Mouse (Mus musculus): ENCODE measurements at regions not wholly inside any gene's neighbourhood (a gene's known extent, or its start where the extent isn't known, plus 50 kb on each side); places are given as distances from the start of the nearest gene placed in this dataset.

DNA sequence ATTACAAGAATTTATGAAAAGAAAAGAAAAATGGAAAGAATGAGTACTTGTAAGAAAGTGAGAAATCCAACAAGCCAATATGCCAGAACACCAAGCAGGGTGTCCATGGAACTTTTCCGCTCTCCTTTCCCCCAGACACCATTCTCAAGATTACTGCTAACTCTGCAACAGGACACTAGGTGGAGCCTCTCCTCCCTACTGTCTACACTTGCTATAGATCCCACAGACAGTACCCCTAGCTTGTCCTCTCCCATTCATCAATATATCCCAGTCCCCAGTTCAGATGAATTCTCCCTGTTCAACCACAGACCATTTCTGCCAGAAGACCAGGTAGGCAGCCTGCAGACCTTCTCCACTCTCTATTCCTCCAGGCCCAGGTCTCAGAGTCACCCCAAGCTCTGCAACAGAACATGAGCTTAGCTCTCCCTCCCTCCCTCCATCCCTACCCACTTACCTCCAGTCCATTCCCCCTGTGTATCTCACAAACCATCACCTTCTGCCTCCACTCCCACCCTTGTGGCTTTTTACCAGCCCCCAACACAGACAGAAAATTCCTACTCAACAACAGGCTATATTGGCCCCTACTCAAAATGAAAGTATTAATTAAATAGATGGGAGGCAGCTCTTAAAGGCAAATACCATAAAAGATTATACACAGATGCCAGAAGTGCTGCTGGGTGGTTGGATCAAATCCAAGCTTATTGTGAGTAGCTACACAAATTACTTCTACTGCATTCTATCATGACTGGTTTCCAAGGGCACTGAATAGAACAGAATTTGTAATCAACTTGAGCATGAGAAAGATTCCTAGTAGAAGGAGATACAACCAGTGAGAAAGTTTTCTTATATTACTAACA lies 323.2 kb downstream of the Rpia start:
- no peak for TF ChIP-seq POLR2A (IDR thresholded peaks at IDR 0.05; ENCODE audit: insufficient read length, low read depth)
- TF ChIP-seq E2F4 (IDR thresholded peaks at IDR 0.05; ENCODE audit: insufficient read depth): no peak
- TF ChIP-seq TCF12 (IDR thresholded peaks at IDR 0.05; ENCODE audit: insufficient read depth, poor library complexity, severe bottlenecking): no peak
- TF ChIP-seq MYOD1 (IDR thresholded peaks at IDR 0.05; ENCODE audit: control insufficient read depth in 1 of 3, insufficient read length in 2 of 3, low read depth in 2 of 3): no peak
- no peak for TF ChIP-seq MAX (IDR thresholded peaks at IDR 0.05; ENCODE audit: low read depth)
- TF ChIP-seq POLR2AphosphoS2 (IDR thresholded peaks at IDR 0.05; ENCODE audit: insufficient read length, low read depth): no peak
- no peak for TF ChIP-seq CEBPB (IDR thresholded peaks at IDR 0.05; ENCODE audit: insufficient read depth, poor library complexity, severe bottlenecking)
